Mouse (Mus musculus) macrophage (primary cell): Measurements from ENCODE around the gene Nub1. TPM values are rescaled to one million over a fixed set of nuclear protein-coding genes. Genes with fewer than 3 reads are reported as not detected.

ENCODE experiments used
- H3K27ac ChIP-seq: fragments of 350-480 bp; formaldehyde crosslinking; 2 replicates; pipeline ENCODE4 v1.9.0; 2021
- H3K36me3 ChIP-seq: fragments of 350-480 bp; formaldehyde crosslinking; 2 replicates; pipeline ENCODE4 v1.9.0; 2021; ENCODE audit errors: inconsistent target
- H3K4me3 ChIP-seq: fragments of 350-480 bp; formaldehyde crosslinking; 2 replicates; pipeline ENCODE4 v1.9.0; 2021; ENCODE audit errors: inconsistent target
- H3K79me2 ChIP-seq: fragments of 350-480 bp; formaldehyde crosslinking; 2 replicates; pipeline ENCODE4 v1.9.0; 2021; ENCODE audit errors: inconsistent target
- WGBS: methylation state at CpG from one replicate; pipeline ENCODE4 v1.1.7; 2026; ENCODE audit warnings: inconsistent platforms; ENCODE audit not compliant: missing documents; 5-methylcytosine and 5-hydroxymethylcytosine counted together
- polyA plus RNA-seq: library from polyadenylated mRNA; stranded (reverse); fragments of 250-400 nt; gene quantifications from 3 replicates; pipeline ENCODE4 v1.2.4, GENCODE M21; 2018; ENCODE audit warnings: inconsistent platforms
- total RNA-seq, 78 experiments: library from RNA; depleted of rRNA; stranded (reverse); fragments of 250-400 nt; gene quantifications; 1 replicate in 9 of 78; 2 replicates in 24 of 78; 3 replicates in 43 of 78; 4 replicates in 2 of 78; pipeline ENCODE4 v1.2.4; 2018; ENCODE audit warnings: inconsistent platforms in 56 of 78

Gene Nub1
- 100 to 1,000 TPM in 3 of 26 experiments, 10 to 100 TPM in 23; 44.5 to 122 (median 79.5) TPM for total RNA-seq (2018; cell fraction: chromatin; rRNA removed)
- total RNA-seq (2018; cell fraction: cytosol; rRNA removed): 100 to 1,000 TPM in 14 of 26 experiments, 10 to 100 TPM in 12; 73.8 to 125 (median 106) TPM
- 100 to 1,000 TPM in 6 of 26 experiments, 10 to 100 TPM in 20; 42.2 to 118 (median 86.9) TPM for total RNA-seq (2018; cell fraction: nucleus; rRNA removed)
- polyA plus RNA-seq: 57.4 to 97.0 TPM (median 76.5 TPM) in 3 replicates

DNA sequence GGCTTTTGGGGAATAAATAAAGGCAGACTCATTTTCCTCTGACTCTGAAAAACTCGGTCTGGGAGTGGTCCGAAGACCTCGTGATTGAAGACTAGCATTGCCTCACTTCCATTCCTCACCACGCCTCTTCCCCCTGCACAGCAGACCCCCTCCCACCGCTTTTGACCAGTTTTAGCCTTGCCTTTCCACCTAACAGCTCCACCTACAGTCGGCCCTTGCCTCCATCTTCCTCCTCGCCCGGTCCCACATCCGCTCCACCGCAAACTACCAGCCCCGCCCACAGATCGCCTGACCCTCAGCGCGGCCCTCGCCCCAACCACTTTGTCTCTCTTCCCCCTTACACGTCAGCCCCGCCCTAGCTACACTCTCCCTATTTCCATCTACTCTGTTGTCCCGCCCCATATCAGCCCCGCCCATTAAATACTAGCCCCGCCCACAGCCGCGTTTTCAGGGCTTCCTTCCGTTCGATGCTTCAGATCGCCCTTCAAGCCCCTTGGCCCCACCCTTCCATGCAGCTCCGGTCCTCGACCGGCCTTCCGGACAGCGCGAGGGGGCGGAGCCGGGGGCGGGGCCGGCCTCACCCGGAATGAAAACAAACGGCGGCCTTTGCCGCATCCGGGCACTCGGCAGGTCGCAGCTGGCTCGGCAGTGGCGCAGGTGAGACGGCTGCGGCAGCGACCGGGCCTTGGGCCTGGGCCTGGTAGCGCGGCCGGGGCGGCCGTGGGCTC lies at the start of gene Nub1:
Nub1 (plus strand) TSS at position 167 of the 728 bp plus-strand sequence.
- Histone ChIP-seq H3K79me2 (peaks cover 39% of the 10 kb centered on the region), H3K27ac (peak within 1 kb of the TSS; percentile 99), H3K36me3 (peaks cover 12% of the 10 kb centered on the region), H3K4me3 (peak within 1 kb of the TSS; percentile 78)
- under 1% methylated on average over 53 of the region's 53 CpGs for WGBS

DNA sequence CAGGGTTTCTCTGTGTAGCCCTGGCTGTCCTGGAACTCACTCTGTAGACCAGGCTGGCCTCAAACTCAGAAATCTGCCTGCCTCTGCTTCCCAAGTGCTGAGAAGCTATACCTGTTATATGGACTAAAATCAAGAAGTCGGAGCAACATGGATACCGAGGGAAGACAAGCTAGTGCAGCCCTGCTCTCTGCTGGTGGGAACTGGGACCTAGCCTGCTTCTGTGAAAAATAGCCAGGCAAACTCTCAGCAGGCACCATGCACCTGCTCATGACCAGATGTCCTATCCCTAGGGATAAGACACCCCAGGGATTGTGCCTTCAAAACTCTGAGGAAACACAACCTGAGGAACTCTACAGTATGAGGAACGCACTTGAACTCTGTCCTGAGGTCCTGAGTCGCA lies 48.3 kb upstream of the Nub1 start:
- no peak overlapping the region for H3K4me3 ChIP-seq
- 95% methylated on average over 4 of the region's 4 CpGs for whole genome bisulfite sequencing
- no peaks in the 10 kb centered on the region for H3K79me2 ChIP-seq
- no peak overlapping the region for H3K27ac ChIP-seq
- no peaks in the 10 kb centered on the region for H3K36me3 ChIP-seq

DNA sequence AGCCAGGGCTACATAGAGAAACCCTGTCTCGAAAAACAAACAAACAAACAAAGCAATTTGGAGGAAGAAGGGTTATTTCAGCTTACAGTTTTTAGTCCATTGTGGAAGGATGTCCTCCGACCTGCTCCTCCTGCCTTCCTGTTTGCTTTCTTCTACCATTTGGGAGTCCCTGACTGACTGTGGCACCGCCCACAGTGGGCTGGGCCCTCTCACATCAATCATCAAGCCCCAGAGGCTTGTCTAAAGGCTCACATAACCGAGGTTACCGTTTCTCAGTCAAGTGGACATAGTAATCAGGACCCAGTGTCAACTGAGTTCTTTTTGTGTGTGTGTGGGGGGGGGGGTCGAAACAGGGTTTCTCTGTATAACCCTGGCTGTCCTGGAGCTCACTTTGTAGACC lies 47.2 kb upstream of the Nub1 start:
- 51% methylated on average over 5 of the region's 6 CpGs for WGBS
- Histone ChIP-seq H3K79me2 (no peaks in the 10 kb centered on the region), H3K4me3 (no peak overlapping the region), H3K27ac (no peak overlapping the region), H3K36me3 (no peaks in the 10 kb centered on the region)

DNA sequence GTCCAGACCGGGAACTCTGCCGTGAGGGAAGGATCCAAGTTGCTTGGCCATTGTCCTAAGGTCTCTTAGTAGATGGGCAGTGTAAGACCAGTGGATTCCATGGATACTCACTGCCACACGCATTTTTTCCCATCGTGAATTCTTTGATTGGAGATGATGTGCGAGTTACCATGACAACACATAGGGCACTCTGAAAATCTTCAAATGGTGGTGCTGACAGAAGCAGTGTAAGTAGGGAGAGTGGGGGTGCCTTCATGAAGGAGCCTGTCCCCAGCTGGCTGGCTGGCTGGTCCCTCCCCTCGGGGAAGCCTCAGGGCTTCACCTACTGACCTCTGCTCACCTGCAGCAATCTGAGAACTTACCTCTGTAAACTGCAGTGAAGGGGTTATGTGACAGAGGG lies 46.3 kb upstream of the Nub1 start:
- no peaks in the 10 kb centered on the region for H3K36me3 ChIP-seq
- no peak overlapping the region for H3K27ac ChIP-seq
- 90% methylated on average over 6 of the region's 6 CpGs for WGBS
- H3K79me2 ChIP-seq: no peaks in the 10 kb centered on the region
- H3K4me3 ChIP-seq: no peak overlapping the region

DNA sequence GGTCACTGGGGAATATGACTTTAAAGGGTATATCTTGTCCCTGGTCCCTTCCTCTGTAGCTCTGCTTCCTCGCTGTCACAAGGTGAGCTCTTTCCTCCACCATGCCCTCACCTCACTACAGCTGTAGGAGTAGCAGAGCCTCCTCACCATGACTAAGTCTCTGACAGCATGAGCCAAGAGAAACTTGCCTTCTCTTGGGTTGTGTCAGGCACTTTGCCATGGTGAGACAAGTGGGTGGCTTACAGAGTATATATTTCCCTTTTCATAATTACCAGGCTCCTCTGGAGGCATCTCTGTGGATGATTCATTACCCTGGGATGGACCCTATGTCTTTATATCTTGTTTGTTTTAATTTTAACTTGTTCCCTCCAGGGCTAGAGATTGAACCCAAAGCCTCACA lies 39.9 kb upstream of the Nub1 start:
- Histone ChIP-seq H3K36me3 (no peaks in the 10 kb centered on the region), H3K27ac (no peak overlapping the region), H3K79me2 (no peaks in the 10 kb centered on the region), H3K4me3 (no peak overlapping the region)
- WGBS: 100% methylated on average over 1 of the region's 1 CpGs

DNA sequence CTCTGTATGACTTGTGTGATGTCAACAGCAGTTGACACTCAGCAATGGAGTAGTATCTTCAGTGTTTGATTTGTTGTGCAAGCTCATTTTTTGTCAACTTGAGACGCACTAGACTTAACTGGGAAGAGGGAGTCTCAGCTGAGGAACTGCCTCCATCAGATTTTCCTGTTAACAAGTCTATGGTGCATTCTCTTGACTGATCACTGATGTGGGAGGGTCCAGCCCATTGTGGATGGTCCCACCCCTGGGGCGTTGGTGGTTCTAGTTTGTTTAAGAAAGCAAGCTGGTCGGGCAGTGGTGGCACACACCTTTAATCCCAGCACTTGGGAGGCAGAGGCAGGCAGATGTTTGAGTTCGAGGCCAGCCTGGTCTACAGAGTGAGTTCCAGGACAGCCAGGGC lies 36.1 kb upstream of the Nub1 start:
- Histone ChIP-seq H3K79me2 (no peaks in the 10 kb centered on the region), H3K36me3 (no peaks in the 10 kb centered on the region), H3K4me3 (no peak overlapping the region), H3K27ac (no peak overlapping the region)
- 64% methylated on average over 3 of the region's 4 CpGs for WGBS

DNA sequence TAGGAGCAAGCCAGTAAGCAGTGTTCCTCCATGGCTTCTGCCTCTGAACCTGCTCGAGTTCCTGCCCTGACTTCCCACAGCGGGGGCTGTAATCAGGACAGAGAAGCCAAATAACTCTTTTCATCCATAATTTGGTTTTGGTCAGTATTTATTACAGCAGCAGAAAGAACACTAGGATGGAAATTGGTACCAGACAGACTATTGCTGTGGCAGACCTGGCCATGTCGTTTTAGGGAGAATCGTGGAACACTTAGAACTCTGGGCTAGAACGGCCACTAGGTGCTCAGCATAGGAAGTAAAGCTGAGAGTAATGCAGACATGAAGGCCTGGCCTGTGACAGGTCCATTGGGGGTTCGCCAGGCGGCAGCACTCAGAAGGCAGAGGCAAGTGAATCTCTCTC lies 35.6 kb upstream of the Nub1 start:
- Histone ChIP-seq H3K36me3 (no peaks in the 10 kb centered on the region), H3K27ac (no peak overlapping the region), H3K79me2 (no peaks in the 10 kb centered on the region), H3K4me3 (no peak overlapping the region)
- 85% methylated on average over 6 of the region's 7 CpGs for WGBS

DNA sequence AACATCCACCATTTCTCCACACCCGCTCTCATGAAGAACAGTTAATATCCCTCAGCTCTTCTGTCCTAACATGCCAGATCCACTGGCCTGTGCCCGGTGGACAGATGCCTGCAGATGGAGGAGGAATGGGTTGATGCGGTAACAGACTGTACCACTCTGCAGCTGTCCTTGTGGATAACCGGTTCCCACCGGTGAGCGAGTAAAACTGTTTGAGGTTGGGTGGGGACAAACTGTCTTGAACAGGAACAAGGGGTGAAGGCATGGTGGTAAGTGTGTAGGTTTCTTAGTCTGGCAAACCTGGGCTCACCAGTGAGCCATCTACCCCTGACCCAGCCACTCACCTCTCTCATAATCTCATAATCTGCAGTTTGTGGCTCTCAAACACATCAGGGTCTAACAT lies 34.0 kb upstream of the Nub1 start:
- H3K36me3 ChIP-seq: no peaks in the 10 kb centered on the region
- no peak overlapping the region for H3K27ac ChIP-seq
- 74% methylated on average over 6 of the region's 6 CpGs for WGBS
- H3K4me3 ChIP-seq: no peak overlapping the region
- H3K79me2 ChIP-seq: no peaks in the 10 kb centered on the region

DNA sequence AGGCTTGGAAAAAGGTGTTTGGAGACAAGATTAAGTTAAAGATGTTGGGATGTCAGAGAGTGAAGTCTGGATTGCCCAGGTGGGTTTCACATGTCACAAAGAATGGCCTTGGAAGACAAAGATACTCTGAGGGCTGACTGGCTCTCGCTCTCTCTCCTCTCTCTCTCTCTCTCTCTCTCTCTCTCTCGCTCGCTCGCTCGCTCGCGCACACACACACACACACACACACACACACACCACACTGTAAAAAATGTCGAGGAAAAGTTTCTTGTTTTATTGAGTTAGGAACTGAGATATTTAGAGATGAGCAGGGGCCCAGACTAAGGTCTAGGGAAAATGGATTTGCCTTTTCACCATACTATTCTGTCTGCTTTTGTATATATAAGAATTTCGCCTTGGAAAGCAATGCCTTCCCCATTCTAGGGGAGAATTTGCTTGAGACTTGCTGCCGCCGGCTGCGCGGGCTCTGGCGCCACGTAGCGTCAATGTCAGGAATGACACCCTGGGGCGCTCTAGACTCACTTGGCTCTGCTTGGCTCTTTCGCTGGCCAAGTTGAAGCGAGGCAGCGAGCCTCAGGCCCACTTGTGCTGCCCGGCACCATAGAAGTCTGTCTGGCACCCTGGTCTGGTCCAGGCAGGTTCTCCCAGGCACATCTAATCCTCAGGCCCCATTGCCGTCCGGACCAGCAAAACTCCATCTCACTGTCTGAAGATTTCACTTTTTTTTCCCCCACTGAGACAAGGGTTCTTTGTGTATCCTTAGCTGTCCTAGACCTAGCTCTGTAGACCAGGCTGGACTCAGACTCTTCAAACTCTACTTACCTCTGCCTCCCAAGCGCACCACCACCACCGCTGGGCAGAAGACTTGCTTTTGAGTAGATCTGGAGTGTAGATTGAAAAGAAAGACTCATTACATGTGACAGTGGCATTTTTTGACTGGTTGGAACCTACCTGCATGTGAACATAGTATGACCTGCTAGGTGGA lies 33.3 kb upstream of the Nub1 start:
- H3K27ac ChIP-seq: no peak overlapping the region
- H3K36me3 ChIP-seq: no peaks in the 10 kb centered on the region
- no peak overlapping the region for H3K4me3 ChIP-seq
- 32% methylated on average over 22 of the region's 25 CpGs for WGBS
- H3K79me2 ChIP-seq: no peaks in the 10 kb centered on the region

DNA sequence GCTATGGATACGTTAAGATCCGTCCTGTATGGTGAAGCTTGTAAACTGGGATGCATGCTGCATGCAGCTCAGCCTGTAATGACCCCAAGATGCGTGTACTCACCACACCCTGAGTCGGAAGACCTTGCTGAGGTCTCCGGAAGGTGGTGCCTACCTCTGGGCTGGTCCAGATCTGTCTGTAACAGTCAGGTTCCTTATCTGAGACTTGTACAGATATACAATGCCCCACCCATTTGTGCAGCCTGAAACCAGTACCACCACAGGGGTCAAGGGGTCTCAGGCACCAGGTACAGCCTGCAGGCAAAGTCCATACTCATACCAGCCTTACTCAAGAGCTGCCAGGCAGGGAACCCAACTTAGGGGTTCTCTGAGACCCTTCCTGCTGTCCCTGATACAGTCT lies 32.6 kb upstream of the Nub1 start:
- Histone ChIP-seq H3K36me3 (no peaks in the 10 kb centered on the region), H3K79me2 (no peaks in the 10 kb centered on the region), H3K27ac (no peak overlapping the region), H3K4me3 (no peak overlapping the region)
- 91% methylated on average over 5 of the region's 5 CpGs for WGBS

DNA sequence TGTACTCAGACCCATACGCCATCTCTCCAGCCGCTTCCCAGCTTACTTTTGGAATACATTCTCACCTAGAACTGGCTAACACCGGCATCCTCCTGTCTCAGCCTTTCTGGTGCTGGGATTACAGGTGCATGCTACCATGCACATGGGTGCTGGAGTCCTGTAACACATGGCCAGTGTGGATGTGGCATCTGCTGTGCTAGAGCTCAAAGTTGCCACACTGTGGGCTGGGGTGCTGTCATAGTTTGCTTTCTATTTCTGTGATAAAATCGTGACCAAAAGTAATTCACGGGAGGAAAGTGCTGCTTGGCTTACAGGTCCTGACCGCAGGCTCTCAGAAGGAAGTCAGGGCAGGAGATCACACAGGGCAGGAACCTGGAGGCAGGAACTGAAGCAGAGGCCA lies 30.8 kb upstream of the Nub1 start:
- Histone ChIP-seq H3K27ac (no peak overlapping the region), H3K4me3 (no peak overlapping the region)
- WGBS: 62% methylated on average over 6 of the region's 6 CpGs

DNA sequence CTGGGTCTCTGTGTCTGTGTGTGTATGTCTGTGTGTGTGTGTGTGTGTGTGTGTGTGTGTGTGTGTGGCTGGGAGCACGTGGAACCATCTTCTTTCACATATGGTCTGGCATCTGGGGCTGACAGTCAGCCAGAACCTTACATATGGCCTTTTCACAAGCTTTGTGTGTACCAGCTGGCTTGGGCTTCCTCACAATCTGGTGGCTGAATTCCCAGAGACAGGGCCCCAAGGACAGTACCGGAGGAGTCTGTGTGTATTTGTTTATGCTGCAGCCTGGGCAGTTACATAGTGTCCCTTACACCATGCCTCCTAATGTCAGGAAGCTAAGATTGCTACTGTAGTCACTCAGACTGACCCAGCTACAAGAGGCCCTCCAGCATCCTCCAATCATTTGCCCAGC lies 28.2 kb upstream of the Nub1 start:
- Histone ChIP-seq H3K27ac (no peak overlapping the region), H3K4me3 (no peak overlapping the region), H3K79me2 (no peaks in the 10 kb centered on the region), H3K36me3 (no peaks in the 10 kb centered on the region)
- 63% methylated on average over 2 of the region's 2 CpGs for WGBS

More for the DNA sequence above, 30.8 kb upstream of the Nub1 start:
- H3K79me2 ChIP-seq: no peaks in the 10 kb centered on the region
- H3K36me3 ChIP-seq: no peaks in the 10 kb centered on the region

DNA sequence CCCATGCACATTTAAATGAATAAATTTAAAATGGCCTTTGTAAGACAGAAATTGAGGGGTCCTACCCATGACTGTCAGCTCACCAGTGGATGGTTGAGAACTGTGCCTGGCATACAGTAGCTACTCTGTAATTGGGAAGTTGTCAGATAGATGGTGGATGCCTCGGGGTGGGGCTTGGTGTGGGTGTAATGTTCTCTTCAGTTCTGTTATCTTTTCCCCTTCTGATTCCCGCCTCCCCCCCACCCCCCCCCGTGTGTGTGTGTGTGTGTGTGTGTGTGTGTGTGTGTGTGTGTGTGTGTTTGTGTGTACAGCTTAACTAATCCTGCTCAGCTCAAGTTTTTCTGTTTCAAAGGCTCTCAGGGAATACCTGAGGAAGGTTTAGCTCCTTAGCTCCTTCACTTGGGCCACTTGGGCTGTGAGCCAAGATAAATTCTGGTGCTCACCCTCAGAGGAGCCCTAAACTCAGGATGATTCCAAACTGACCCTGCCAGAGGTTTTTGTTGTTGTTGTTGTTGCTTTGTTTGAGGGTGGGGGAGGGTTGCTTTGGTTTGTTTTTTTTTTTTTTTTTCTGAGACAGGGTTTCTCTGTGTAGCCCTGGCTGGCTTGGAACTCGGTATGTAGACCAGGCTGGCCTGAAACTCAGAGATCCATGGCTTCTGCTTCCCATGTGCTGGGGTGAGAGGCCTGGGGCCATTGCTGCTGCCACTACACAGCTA lies 25.5 kb upstream of the Nub1 start:
- H3K4me3 ChIP-seq: no peak overlapping the region
- no peaks in the 10 kb centered on the region for H3K79me2 ChIP-seq
- H3K27ac ChIP-seq: no peak overlapping the region
- 100% methylated on average over 1 of the region's 4 CpGs for WGBS
- H3K36me3 ChIP-seq: no peaks in the 10 kb centered on the region

DNA sequence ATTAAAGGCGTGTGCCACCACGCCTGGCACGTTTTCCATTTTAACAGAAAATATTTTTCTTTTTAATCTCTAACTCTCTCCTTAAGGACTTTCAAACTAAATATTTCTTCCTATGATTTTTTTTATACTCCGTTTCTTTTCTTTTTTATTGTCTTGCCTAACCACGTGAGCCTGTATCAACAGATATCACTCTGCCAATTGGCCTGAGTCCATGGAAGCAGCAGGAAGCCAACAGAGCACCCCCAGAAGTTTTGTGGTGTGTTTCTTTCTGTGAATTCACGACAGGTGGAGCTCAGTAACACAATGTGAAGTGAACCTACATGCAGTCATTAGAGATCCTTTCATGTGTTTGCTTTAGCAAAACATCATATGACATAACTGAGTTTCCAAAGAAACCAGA lies 23.9 kb upstream of the Nub1 start:
- no peaks in the 10 kb centered on the region for H3K36me3 ChIP-seq
- H3K27ac ChIP-seq: no peak overlapping the region
- no peaks in the 10 kb centered on the region for H3K79me2 ChIP-seq
- 68% methylated on average over 6 of the region's 6 CpGs for WGBS
- H3K4me3 ChIP-seq: no peak overlapping the region
